Mouse (Mus musculus): Measurements from ENCODE around the gene F13a1.

DNA sequence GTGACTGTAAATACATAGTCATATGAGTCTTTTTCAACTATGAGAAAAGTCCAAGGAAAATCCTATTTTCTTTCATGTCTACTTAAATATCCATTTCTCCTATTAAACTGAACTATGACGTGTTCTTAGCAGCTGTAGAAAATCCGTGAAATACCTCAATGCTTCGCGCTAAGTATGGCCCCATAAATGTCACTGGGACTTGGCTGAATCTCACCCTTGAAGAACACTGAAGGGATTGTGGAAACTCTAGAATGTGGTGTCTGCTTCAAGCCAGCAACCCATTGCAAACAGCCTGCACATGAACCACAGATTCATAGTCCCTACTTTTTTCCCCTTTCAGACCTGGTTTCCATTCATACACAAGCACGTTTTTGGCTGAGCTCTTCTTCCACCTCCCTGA, 56.5 kb downstream of the F13a1 start:
- TF ChIP-seq EP300 (IDR thresholded peaks at IDR 0.05) (no peak), CTCF (IDR thresholded peaks at IDR 0.05) (no peak)
